Mouse (Mus musculus): ENCODE measurements around the gene Pde7b.

DNA sequence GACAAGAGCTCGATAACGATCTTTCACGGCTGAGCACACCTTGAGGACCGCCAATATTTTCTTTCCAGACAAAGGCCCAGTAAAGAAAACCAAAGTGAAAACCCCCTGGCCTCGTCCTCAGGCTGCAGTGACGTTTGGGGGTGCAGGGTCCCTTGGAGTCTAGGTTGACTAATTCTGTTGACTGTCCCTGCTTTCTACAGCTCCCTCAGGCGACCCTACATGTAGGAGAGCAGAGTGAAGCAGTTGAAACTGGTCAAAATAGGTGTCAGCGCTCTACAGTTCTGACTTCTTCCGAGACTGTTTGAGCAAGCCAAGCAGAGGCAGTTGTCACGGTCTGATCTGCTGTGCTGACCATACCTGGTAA, 306.0 kb downstream of the Pde7b start:
- no peak for TF ChIP-seq TAL1 (conservative IDR thresholded peaks at IDR 0.05; ENCODE audit: low read depth, low read length)
- TF ChIP-seq CTCF (IDR thresholded peaks at IDR 0.05; ENCODE audit: low read depth, low read length): no peak
- no peak for TF ChIP-seq POLR2AphosphoS5 (IDR thresholded peaks at IDR 0.05; ENCODE audit: insufficient replicate concordance, low read depth, low read length)
- TF ChIP-seq GATA1 (IDR thresholded peaks at IDR 0.05; ENCODE audit: borderline replicate concordance, low read length): no peak
